Mouse (Mus musculus): ENCODE data around the gene Spem2.
"Not testable (repeated sequence)": the region's sequence is repeated elsewhere in the genome, so short reads cannot be mapped to it uniquely, and the experiment has no call there.

Gene Spem2

DNA sequence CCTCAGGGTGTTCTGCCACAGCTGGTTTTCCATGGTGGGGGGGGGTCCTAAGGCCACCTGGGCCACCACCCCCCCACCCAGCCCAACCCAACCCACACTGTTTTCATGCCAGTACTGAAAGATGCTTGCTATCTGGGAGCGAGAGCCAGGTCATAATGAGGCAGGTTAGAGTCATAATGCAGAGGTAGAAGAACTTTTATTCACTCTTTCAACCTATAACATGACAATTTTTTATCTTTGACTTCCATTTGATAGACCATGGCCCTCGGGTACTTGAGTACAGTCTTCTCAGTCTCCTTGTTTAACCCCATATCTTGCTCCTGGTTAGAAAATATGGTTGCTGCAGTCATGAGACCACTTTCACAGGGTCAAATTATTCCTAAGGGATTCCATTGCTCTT is at the start of gene Spem2:
Gene Spem2, minus strand, starts transcription at position 101 of the 400 bp plus-strand sequence.
- no peak for DNase-seq (ENCODE audit: low read depth, low spot score)

- no peak for DNase-seq (ENCODE audit: low read depth, low spot score)
These were observed 49.1 kb upstream of the Spem2 start for GRCm38 (mm10) chr11:69867335-69867734.

DNA sequence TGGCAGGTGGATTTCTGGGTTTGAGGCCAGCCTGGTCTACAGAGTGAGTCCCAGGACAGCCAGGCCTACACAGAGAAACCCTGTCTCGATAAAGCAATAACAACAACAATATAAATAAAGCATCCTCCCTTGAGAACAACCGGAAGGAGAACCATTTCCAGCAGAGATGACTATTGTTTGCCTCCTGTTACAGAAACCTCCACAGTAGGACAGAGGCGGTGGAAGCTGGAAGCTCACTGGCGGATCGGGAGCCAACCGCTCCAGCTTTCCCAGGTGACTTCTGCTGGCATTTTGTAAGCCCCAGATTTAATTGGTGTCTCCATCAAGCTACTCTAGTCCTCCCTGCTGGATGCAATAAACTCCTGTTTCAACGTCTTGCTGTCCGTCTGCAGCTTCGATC is 47.3 kb upstream of the Spem2 start:
- DNase-seq (ENCODE audit: low read depth, low spot score), result no peak

DNA sequence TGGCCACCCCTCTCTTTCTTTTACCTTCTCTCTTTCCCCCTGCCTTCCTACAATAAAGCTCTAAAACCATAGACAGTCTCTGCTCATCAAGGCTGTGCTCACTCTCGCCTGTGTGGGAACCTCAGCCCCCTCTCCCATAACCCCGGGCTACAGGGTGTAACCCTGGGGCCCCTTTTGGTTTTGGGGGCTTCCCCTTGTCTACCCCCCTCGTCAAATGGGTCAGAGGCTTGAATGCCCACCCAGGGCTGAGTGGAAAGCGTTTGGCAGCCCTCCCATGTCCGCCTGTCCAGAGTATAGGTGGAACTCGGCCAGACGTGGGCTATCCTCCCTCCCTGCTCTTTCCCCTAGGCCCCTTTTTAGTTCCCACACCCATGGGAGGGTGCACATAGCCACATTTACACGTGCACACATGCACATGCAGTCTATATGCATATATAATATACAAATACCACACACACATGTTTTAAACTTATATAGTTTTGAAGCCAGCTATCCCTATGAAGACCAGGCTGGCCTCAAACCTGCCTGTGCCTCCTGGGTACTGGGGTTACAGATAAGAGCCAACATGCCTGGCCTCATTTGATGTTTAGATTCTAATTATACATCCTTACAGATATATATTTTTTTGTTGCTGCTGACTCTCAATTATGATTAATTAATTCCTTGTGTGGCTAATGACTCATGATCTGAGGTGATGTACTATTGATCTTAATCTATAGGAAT is 46.0 kb upstream of the Spem2 start:
- DNase-seq (ENCODE audit: low read depth, low spot score), result no peak

DNA sequence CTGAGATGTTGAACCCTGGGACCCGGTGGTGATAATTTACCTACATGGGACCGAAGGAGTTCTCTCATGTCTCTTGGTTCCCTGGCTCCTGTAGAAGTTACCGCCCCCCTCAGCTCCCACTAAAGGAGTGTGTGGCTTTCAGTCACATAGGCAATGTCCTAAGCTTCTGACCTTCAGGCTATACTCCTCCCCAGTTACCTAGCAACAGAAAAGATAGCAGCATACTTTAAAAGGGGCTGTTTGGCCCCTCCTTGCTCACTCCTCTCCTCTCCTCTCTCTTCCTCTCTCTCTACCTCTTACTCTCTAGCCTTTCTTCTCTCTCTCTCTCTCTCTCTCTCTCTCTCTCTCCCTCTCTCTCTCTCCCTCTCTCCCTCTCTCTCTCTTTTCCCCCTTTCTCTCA is 45.5 kb upstream of the Spem2 start:
- DNase-seq (ENCODE audit: low read depth, low spot score), result not testable (repeated sequence)

DNA sequence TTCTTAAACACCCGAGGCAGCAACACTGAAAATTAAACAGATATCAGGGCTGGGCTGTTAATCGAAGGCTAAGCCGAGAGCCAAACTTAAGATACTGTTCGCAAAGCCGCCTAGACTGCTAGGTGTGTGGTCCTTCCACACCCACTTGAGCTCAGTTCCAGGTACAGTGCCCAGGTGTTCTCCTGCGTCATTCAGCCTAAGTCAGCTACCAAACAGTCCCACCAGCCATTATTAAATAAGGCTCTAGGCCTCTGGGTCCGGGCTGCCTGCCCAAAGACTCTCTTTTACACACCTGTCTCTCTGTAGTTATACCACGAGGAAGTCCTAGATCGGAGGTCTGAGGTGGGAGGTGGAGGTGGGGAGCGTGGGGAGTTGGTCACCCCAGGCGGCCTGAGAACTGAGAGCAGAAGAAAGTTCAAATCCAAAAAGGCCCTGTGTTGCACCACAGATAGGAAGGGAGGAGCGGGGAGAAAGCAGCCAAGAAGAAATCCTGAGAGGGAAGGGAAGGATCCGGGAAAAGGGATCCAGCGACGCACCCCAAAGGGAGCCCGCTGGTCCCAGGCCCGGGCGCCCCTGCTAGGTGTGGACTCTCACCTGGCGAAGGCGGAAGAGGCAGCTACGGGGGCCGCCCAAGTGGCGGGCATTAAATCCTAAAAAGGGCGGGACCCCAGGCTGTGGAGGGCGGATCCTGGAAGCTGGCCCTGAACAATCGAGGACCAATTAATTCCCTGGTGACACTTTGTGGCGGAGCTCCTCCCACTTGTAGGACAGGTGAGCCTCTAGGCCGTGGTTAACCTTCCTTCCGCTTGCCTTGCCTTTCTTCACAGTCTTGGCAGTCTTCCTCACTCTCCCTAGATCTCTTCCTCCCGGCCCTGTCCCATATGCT is 40.1 kb upstream of the Spem2 start, which contains the start of gene Tnk1:
Gene Tnk1, minus strand, starts transcription at position 618 of the 886 bp plus-strand sequence.
- no peak for DNase-seq (ENCODE audit: low read depth, low spot score)

- peak; percentile 83 for DNase-seq (ENCODE audit: low read depth, low spot score)
These were observed 37.1 kb upstream of the Spem2 start for GRCm38 (mm10) chr11:69855347-69855746.

DNA sequence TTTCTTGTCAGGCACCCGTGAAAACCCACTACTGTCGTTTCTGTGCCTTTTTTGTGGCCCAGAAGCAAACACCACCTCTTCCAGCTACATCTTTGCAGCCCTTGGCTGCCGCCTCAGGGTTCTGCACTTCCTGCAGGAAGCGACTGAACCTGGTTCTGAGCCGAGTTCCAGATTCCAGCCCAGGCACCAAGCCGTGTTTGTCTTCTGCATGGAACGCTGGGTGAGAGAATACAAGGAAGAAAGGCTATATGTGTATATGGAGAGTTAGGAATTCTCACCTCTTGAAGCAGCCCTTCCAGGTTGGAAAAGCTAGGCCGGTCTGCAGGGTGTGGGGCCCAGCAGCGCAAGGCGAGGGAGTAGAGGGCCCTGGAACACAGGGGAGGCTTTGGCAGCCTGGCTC is 36.4 kb upstream of the Spem2 start:
- no peak for DNase-seq (ENCODE audit: low read depth, low spot score)

DNA sequence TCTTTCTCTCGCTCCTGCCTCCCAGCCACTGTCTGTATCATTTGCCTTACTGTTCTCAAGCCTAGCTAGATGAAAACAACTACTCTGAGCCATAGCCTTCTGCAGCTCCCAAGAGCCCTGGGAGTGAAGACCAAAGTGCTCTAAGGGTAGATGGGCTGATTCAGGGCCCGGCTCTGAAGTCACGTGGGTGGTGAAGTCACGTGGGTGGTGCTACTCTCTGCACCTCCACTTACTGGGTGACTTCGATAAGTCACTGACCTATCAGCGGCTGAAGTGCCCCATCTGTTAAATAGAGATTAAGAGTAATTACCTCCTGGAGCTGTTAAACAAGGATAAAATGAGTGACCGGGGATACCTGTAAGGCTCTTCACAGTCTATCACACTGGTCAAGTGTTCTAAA is 35.7 kb upstream of the Spem2 start:
- no peak for DNase-seq (ENCODE audit: low read depth, low spot score)

GRCm38 (mm10) chr11:69850754-69851153 is 32.5 kb upstream of the Spem2 start:
- DNase-seq (ENCODE audit: low read depth, low spot score), result no peak

- no peak for DNase-seq (ENCODE audit: low read depth, low spot score)
These were observed 31.6 kb upstream of the Spem2 start for GRCm38 (mm10) chr11:69849884-69850283.

GRCm38 (mm10) chr11:69849128-69849527 is 30.9 kb upstream of the Spem2 start:
- DNase-seq (ENCODE audit: low read depth, low spot score), result no peak

DNA sequence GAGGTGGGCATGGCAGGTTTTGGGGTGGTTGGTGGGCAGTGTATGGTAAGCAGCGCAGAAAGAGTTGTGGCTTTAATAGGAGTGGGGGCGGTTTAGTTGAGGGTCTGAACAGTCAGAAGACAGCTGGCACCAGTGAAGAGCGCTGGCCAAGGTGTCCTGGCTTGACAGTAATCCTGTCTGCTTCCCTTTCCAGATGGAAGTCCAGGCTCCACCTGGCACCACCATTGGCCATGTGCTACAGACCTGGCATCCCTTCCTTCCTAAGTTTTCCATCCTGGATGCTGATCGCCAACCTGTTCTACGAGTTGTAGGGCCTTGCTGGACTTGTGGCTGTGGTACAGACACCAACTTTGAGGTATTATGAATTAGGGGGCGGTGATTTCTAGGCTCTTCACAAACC is 29.8 kb upstream of the Spem2 start:
- no peak for DNase-seq (ENCODE audit: low read depth, low spot score)

GRCm38 (mm10) chr11:69846738-69847688 is 28.7 kb upstream of the Spem2 start:
- DNase-seq (ENCODE audit: low read depth, low spot score), result no peak

- DNase-seq (ENCODE audit: low read depth, low spot score), result peak; percentile 85
These were observed 28.0 kb upstream of the Spem2 start, which contains the start of gene Plscr3 for GRCm38 (mm10) chr11:69846198-69846680. Gene Plscr3, plus strand, starts transcription at chr11:69846376.

- DNase-seq (ENCODE audit: low read depth, low spot score), result no peak
These were observed 20.4 kb upstream of the Spem2 start for GRCm38 (mm10) chr11:69838714-69839104.

- peak; percentile 100 for DNase-seq (ENCODE audit: low read depth, low spot score)
These were observed 19.9 kb upstream of the Spem2 start, which contains the start of gene Tmem256 for GRCm38 (mm10) chr11:69837952-69838713. Gene Tmem256, plus strand, starts transcription at chr11:69838514.

DNA sequence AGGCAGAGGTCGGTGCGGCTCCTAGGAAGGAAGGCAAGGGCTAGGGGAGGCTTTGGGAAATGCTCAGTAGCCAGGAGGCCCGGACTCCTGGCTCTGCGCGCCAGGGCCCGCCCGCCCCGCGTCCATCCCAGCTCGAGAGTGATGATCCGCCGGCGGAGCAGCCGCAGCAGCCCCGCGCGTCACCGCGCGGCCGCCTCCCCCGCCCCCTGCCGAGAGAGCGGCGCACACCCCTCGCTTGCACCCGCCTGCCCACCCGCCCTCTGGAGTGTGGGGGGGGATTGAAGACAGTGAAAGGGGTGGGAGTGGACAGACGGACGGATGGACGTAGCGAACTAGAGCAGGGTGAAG is 19.3 kb upstream of the Spem2 start, which contains the start of gene Nlgn2:
Gene Nlgn2, minus strand, starts transcription at position 181 of the 348 bp plus-strand sequence.
- DNase-seq (ENCODE audit: low read depth, low spot score), result no peak

DNA sequence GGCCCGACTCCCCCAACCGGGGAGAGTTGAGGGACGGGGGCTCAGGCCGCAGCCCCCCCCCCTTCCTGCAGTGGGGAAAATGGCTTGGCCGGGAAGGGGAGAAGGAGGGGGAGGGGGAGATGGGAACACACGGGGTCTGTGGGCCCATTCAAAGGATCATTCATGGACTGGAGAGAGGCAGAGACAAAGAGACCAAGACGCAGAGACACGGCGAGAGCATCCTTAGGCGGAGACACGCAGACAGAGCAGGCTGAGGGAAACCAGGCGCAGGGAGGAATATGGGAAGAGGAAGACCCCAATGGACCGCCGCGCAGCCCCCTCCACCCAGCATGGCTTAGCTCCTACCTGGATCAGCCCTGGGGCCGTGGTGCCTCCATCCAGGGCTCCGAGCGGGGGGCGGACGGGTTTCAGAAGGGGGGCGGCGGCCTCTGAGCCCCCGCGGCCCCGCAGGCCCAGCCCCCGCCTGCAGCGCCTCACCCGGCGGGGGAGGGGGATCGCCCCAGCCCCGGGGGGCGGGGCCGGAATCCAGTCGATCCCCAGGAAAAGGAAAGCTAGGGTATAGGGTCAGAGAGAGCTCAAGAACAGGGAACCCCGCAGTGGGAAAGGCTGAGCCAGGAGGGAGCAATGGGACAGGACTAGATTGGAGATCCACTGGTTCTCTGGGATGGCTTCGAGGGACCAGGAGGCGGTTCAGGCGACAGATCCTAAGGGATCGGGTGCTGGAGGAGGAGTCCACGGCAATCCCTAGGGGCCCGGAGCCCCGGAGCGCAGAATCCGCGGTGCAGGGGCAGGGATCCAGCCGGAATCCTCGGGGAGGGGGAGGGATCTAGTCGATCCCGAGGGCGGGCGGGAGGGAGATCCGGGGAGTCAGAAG is 18.7 kb upstream of the Spem2 start:
- no peak for DNase-seq (ENCODE audit: low read depth, low spot score)

DNA sequence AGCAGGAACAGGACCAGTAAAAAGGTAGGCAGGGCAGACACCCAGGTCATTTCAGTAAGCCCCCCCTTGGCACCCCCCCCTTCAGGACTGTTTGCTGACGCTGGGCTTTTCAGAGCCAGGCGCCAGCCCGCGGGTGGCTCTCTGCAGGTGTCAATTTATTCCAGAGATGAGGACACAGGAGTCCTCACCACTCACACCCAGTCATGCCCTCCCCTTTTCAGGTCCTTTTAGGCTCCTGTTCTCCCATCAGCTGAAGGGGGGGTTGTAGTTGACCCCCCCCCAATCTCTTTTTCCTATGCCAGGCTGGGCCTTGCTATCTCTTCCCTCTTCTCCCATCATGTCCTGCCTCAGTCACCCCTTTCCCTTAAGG is 17.7 kb upstream of the Spem2 start:
- no peak for DNase-seq (ENCODE audit: low read depth, low spot score)

Data from WW6 (cell line).